Mouse (Mus musculus): Measurements from ENCODE around the gene Akap3.
A peak's percentile ranks its signal among the peaks of the same experiment; 100 is the strongest.

Akap3 gene

DNA sequence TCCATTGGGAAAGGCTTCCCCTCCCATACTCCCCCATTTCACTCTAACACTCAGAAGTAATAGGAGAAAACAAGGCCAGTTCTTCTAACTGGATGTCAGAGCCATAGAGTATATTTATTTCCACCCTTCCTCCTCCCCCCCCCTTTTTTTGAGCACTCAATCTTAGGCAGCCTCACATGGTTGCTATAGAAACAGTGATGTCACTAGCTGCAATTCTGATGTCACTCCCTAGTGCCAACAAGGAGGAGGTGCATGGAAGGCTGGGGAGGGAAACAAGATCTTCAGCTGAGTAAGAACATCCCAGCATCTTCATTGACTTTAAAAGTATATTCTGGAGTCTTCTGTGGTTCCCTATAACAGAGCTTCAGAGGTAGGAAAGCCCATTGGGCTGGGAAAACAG is at the start of gene Akap3:
Akap3 (plus strand) TSS at position 218 of the 400 bp plus-strand sequence.
- no peak for DNase-seq

DNA sequence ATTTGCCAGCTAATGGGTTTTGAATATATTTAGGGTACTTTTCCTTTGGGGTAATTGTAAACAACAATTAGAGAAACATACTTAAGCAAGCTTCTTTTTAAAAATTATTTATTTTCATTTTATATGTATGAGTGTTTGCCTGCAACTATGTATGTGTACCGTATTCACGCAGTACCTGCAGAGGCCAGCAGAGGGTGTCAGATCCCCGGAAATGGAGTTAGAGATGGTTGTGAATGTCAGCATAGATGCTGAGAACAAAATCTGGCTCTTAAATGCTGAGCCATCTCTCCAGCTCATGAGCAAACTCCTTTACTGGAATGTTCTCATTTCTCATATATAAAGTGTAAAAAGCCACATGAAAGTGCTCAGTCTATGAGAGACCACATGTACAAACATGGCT is 46.1 kb upstream of the Akap3 start:
- peak in 1 of 2 experiments; percentile 13 for DNase-seq

DNA sequence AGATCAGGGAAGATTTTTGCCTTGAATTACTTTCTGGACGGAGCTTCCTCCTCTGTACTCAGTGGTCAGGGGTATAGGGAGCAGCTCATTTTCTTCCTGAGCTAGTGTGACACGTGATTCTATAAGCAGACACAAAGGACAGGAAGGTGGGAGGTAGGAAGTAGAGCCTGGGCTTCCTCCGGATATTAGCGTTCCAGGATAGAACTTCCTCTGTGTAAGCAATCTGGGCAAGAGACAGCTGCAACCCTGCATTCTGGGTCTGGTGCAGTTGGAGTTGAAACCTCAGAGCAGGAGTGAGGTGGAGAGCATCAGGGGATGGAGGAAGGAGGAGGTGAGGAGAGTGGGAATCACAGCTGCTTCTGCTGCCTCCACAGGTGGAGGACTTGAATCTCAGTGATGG is 44.8 kb upstream of the Akap3 start:
- DNase-seq, result no peak

DNA sequence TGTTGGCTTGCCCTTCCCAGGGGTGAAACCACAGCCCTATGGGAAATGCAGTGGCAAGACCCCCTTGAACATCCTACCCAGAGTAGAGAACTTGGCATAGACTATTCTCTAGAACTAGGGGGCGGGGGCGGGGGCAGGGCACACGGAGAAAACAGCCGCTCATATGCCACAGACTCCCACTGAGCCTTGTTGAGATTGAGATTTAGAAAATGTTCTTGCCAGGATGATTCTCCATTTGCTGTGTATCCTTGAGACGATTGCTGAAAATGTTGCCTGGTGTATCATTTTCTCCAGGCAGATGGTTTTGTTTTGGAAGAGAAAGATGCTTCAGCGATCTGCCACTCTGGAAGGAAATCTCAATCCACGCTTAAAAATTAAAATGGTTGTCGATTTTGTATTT is 44.3 kb upstream of the Akap3 start:
- DNase-seq, result no peak

DNA sequence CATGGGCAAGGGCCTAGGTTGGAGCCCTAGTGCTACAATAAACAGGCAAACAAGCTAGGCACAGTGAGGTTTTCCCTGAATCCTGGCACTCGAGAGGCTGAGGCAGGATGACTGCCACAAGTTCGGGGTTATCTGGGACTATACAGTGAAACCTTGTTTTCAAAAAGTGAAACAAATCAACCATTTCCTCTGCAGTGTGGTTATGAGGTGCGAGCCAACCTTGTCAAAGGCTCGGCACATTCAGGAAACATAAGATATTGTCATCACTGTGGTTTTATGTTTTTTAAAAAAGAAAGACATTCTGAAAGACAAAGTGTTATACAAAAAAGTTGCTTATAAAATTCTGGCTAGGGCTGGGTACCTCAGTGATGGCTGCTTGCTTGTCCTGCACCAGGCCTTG is 41.4 kb upstream of the Akap3 start:
- DNase-seq, result no peak

DNA sequence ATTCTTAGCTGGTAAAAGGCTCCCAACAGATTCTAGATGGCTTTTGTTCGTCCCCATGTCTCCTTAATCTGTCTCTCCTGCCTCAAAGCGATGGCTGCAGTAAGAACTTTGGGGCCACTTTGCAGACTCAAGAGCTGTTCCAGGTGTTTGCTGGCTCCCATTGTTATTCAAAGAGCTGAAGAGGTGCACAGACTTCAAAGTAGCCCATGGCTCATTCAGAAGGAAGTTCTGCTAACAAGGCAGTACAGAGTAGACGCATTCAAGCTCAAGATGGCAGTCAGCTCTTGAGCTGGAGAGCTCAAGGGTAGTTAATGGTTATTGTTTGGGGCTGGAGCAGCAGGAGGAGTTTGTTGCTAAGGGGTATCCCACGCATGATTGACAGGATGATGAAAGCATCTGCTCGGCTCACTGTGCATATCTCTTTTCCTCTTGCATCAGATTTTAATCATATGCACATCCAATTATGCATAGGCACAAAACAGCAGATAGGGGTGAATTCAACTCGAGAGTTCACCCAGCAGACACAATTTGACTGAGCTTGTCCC is 37.6 kb upstream of the Akap3 start:
- no peak for DNase-seq

DNA sequence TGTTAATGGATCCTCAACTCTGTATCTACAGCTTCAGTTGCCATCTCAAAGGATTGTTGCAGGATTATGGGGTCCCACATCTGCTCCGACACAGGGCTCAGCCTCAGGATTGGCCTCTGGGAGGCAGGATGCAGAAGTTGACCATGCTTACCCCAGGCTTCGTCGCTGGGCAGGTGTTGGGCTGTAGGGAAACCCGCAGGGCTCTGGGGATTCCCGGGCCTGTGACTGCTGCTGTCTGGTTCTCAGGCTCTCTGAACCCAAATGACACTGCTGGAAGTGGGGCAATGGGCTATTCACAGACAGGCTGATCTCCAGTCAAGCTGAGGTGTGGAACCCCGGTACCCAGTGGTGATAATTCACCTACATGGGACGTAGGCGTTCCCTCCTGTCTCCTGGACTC is 36.6 kb upstream of the Akap3 start:
- DNase-seq, result no peak

DNA sequence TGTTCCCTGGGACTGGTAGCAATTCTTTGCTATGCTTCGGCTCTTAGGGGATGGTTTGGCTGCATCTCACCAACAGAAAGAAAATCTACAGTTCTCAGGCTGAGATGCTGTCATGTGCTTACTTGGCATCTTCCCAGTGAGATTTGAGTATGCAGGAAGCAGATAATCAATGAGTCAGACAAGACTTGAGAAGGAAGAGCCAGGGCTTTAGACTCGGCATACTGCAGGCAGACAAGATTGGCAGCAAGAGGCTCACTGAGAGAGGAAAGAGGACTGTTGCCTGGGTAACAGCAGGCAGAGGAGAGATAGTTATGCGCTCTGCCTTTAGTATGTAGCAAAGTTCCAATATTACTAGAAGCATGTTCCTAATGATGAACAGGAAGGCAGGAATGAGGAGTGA is 29.8 kb upstream of the Akap3 start:
- DNase-seq, result no peak

DNA sequence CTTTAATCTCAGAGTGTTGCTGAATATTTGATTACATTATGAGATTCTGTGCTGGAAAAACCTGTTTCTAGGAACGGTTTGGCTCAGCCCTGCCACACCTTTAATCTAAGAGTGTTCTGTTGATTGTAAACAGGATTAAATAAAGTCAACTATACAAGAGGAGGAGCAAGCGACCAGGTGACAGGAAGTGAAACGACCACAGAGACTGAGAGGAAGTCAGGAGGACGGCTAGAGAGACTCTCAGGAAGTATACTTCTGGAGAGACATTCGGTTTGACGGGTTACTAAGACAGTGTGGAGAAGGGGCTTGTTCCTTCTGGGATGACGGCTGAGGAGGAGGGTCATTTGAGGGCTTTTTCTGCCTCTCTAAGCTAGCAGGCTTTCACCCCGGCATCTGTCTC is 16.3 kb upstream of the Akap3 start:
- no peak for DNase-seq

DNA sequence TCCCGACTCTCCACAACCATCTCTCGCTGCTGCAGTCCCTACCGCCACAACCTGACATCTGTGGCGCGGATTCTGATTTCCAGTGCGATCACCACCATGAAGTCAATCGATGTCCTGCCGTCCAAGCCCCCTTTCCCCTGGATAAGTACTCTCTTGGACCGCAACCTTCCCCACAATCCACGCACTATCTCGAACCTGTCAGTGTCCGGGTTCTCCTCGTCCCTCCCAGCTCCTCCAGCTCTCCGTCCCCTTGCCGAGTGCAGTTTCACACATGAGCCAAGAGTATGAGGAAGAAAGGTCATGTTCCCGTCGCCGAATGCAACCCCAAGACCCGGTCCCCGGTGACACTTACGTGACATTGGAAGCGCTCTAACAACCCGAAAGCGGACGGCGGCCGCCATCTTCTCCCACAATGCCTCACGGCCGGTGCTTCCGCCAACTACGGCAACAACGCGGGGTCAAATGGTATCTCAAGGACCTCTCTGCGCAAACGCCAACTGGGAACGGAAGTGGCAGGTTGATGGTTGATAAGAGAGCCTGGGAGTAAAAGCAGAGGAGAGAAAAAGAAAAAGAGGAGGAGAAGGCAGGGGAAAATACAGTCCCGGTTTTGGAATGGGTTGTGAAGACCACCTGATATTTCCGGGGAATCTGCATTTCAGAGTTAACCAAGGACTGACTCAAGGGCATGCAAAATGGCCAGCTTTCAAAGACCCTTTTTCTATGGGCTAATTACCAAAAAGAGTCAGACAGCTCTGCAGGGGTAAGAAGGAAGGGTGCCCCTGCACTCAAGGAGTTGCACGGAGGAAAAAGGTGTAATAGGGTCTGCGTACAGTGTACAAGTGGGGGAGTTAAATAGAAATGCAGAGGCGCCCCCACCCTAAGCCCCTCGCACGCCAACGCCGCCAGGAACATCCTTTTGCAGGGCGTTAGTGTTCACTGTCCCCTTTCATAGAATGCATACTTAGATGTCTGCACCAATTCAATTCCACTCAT is 3.9 kb upstream of the Akap3 start, which contains the start of gene Ndufa9:
Ndufa9 (minus strand) TSS at position 425 of the 993 bp plus-strand sequence.
- peak; percentile 94 to 97 for DNase-seq

DNA sequence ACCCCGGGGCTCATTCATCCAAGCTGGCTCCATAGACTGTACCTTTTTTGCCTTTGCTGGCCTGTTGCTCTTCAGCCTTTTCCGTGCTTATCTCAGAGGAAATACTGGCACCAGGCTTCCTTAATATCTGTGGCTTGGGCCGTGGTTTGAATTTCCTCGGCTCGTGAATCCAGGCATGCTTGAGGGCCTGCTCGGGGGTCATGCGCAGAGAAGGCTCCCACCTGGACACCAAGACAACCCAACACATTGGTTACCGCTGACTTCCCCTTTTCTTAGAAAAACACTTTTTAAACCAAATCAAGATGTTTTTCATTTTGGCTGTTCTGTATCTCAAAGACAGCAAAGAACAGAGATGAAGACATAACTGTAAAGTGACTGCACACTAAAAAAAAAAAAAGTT is 24.2 kb downstream of the Akap3 start:
- DNase-seq, result no peak

DNA sequence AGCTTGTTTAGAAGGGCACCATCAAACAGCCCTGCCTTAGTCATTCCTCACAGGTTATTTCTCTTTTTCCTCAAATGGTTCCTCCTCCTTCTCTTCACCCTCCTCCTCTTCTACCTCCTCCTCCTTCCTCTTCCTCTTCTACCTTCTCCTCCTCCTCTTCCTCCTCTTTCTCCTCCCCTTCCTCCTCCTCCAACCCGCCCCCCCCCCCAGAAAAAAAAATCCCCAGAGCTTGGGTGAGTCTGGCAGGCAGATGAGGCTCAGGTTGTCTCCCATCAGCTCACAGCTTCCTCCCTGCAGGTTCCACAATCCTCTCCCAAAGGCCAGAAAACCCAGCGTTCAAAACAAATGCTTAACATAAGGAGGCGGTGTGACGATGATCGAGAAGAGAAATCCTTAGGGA is 54.5 kb downstream of the Akap3 start:
- DNase-seq, result no peak

DNA sequence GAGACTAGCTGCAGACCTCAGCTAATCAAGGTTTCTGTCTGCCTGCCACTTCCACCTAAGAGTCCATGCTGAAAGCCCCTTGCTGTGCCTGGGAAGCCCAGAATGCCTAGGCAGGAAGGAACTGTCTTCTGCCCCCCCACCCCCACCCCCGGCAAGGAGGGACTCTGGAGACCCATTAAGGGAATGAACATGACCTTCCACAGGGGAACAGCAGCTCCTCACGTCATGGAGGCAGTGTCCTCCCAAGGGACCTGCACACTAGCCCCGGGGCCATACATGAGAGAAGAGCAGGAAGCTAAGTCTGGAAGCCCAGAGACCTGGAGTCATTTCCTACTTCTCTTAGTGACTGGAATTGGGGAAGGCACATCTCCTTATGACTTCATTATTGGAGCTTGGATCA is 55.0 kb downstream of the Akap3 start:
- no peak for DNase-seq

DNA sequence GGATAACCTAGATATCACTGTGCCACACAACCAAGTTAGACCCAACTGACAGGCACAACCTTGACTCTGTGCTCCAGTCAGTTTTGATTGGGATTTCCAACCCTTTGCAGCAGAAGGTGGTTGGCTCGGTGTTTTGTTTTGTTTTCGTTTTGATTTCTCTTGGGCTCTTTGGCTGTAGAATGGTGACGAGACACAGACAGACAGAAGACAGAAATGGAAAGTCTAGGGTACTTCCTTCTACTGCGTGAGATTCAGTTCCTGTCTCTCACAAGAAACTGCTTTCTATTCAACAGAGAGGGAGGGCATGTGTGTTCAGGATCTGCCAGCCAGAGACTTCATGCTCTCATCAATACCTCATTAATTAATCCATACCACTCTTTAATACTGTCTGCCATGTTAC is 57.8 kb downstream of the Akap3 start:
- DNase-seq, result no peak

DNA sequence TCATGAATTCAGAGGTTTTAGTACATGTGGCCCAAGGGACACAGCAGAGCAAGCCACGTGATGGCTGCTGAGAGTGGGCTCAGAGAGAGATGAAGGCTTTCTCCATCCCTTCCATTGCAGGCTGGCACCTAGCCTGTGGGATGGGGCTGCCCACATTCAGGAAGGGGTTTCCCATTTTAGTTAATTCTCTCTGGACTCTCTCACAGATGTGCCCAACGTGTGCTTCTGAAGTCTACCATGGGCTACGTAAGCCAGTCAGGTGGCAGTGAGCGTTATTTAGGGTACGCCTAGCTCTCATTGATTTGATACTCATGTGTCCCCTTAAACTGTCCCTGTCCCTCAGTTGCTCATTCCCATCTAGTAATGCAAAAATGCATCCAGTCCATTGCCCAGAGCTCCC is 62.0 kb downstream of the Akap3 start:
- DNase-seq, result no peak

DNA sequence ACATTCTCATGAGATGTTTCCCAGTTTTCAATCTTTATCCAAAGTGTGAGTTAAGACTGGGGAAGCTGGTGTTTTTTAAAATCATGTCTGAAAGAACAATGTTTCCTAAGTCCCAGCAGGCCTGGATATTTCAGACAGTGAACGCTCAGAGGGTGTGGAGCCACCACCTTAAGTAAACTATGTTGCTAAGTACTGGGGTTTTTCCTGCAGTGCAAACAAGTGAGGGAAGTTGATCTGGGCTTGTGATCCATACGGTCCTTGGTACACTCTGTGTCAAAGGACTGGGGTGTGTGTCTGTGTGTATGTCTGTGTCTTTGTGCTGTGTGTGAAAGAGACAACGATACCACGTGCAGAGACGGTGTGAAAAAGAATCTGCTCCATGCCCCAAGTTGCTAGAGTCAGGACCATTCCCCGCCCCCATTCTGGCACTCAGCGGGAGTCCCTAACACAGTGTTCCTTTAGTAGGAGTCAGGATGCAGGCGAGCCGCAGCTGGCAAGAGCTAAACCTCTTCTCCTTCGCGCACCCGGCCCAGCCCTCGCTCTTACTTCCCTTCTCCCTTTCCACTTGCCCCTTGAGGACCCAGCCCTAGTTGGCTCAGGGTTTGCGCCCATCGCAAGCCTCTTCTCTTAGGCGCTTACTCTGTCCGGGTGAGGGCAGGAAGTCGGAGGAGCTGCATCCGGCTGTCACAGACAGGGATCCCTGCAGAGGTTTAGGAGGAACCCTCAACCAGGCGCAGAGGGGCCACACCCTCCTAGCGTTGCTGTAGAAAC is 68.4 kb downstream of the Akap3 start, which contains the start of gene Dyrk4:
Dyrk4 (minus strand) TSS at position 729 of the 771 bp plus-strand sequence.
- DNase-seq, result no peak

All from kidney, adult 8-10 months (tissue).